Mouse (Mus musculus) stomach, postnatal 0 days (tissue): ENCODE results near the gene Sirt2. TPM values are rescaled to one million over a fixed set of nuclear protein-coding genes. Genes with fewer than 3 reads are reported as not detected.

Source experiments
- ATAC-seq: fragments of 200-750 bp; cut with Nextera tagmentation; 2 replicates; pipeline ENCODE4 v1.8.0; 2017; ENCODE audit not compliant: low FRiP score, low TSS enrichment
- DNase-seq: peaks from one replicate; pipeline ENCODE4 v3.0.0-alpha.2; 2016; ENCODE audit warnings: low spot score
- H3K27ac ChIP-seq: fragments of 300-500 bp; sonication (generic); replicated peaks from 2 replicates; pipeline ENCODE4 v1.5.1; 2014; ENCODE audit warnings: mild to moderate bottlenecking, control low read depth
- H3K27me3 ChIP-seq: fragments of 300-500 bp; sonication (generic); 2 replicates; pipeline ENCODE4 v1.6.1; 2014; ENCODE audit warnings: low read length; ENCODE audit not compliant: control insufficient read depth, insufficient read depth
- H3K36me3 ChIP-seq: fragments of 300-500 bp; sonication (generic); 2 replicates; pipeline ENCODE4 v1.6.1; 2014; ENCODE audit warnings: low read length, mixed read lengths; ENCODE audit not compliant: control insufficient read depth, insufficient read depth
- H3K4me1 ChIP-seq: fragments of 300-500 bp; sonication (generic); replicated peaks from 2 replicates; pipeline ENCODE4 v1.6.1; 2014; ENCODE audit warnings: antibody characterized with exemption; ENCODE audit not compliant: control insufficient read depth, insufficient read depth
- H3K4me2 ChIP-seq: fragments of 300-500 bp; sonication (generic); replicated peaks from 2 replicates; pipeline ENCODE4 v1.6.1; 2014; ENCODE audit warnings: low read depth, mild to moderate bottlenecking, control low read depth, moderate library complexity
- H3K4me3 ChIP-seq: fragments of 300-500 bp; sonication (generic); 2 replicates; pipeline ENCODE4 v1.5.1; 2014; ENCODE audit warnings: low read depth, low read length, control low read depth
- H3K9ac ChIP-seq: fragments of 300-500 bp; sonication (generic); 2 replicates; pipeline ENCODE4 v1.6.1; 2014; ENCODE audit warnings: mild to moderate bottlenecking, low read length, control low read depth, mixed read lengths
- H3K9me3 ChIP-seq: fragments of 300-500 bp; sonication (generic); 2 replicates; pipeline ENCODE4 v1.6.1; 2016; ENCODE audit warnings: low read length; ENCODE audit not compliant: control insufficient read depth
- CTCF ChIP-seq: IDR thresholded peaks from 2 replicates; pipeline ENCODE4 v1.5.1; 2016; ENCODE audit warnings: antibody characterized with exemption, low read depth, mild to moderate bottlenecking, moderate library complexity
- EP300 ChIP-seq: optimal IDR thresholded peaks from 2 replicates; pipeline ENCODE3; 2016; ENCODE audit warnings: antibody characterized with exemption
- WGBS: fragments of 180-500 bp; shearing (Covaris S2); extraction: QIAGEN DNeasy Blood & Tissue Kit; methylation state at CpG from one replicate; pipeline ENCODE4 v1.1.7; 2014; 5-methylcytosine and 5-hydroxymethylcytosine counted together
- polyA plus RNA-seq: library from polyadenylated mRNA; unstranded; fragments of >200 nt; fragmentation: Nextera tagmentation; extraction: Ambion mirVana; gene quantifications from 2 replicates; pipeline ENCODE4 v1.2.1, GENCODE M21; 2015

Sirt2 gene
- polyA plus RNA-seq, 1 experiment from 2014 or later: 35.3 TPM

- no peaks in the 10 kb centered on the region for H3K27me3 ChIP-seq
- peaks cover 4% of the 10 kb centered on the region for H3K36me3 ChIP-seq
- no peaks in the 10 kb centered on the region for H3K9me3 ChIP-seq
- peaks cover 16% of the 10 kb centered on the region for H3K4me1 ChIP-seq
- WGBS: 1% methylated on average over 35 of the region's 35 CpGs
- H3K27ac ChIP-seq: peak within 1 kb of the TSS; percentile 100
- peak within 1 kb of the TSS; percentile 97 for H3K9ac ChIP-seq
- peak; percentile 1; the same call in 1 of the 2 replicates for ATAC-seq
- DNase-seq: no peak
- TF ChIP-seq CTCF (no peak), EP300 (no peak)
- H3K4me2 ChIP-seq: peak within 1 kb of the TSS; percentile 86
- H3K4me3 ChIP-seq: peak within 1 kb of the TSS; percentile 79
Observed at GRCm38 (mm10) chr7:28808221-28808941, 41.8 kb downstream of the Sirt2 start, which contains the start of gene Hnrnpl. Gene Hnrnpl (plus strand): TSS chr7:28808541.

DNA sequence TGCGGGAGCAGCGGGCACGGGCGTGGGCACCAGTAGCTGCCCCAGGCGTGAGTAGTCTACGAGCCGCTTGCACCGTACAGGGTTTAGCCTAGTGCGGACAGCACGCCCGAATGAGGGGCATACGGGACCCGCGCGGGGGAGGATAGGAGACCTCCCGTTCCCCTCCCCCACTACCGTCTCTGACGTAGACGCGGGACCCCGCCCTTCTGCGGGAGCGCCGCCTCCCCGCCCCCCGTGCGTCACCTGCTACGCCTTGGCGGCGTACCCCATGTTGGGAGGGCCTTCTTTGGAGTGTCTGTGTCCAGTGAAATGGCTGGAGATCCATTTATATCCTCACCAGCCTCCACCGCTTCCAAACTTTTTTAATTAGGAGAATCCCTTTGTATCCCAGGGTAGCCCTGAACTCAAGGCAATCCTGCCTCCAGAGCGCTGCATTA lies 42.4 kb downstream of the Sirt2 start:
- Histone ChIP-seq H3K27ac (peak overlapping the region; percentile 100), H3K27me3 (no peaks in the 10 kb centered on the region), H3K36me3 (peaks cover 10% of the 10 kb centered on the region), H3K9me3 (no peaks in the 10 kb centered on the region), H3K4me3 (peak overlapping the region; percentile 79), H3K4me2 (peak overlapping the region; percentile 86), H3K9ac (peak overlapping the region; percentile 97), H3K4me1 (peaks cover 14% of the 10 kb centered on the region)
- DNase-seq (peak; percentile 95), ATAC-seq (peak; percentile 71)
- WGBS: under 1% methylated on average over 32 of the region's 32 CpGs
- TF ChIP-seq CTCF (no peak), EP300 (no peak)

DNA sequence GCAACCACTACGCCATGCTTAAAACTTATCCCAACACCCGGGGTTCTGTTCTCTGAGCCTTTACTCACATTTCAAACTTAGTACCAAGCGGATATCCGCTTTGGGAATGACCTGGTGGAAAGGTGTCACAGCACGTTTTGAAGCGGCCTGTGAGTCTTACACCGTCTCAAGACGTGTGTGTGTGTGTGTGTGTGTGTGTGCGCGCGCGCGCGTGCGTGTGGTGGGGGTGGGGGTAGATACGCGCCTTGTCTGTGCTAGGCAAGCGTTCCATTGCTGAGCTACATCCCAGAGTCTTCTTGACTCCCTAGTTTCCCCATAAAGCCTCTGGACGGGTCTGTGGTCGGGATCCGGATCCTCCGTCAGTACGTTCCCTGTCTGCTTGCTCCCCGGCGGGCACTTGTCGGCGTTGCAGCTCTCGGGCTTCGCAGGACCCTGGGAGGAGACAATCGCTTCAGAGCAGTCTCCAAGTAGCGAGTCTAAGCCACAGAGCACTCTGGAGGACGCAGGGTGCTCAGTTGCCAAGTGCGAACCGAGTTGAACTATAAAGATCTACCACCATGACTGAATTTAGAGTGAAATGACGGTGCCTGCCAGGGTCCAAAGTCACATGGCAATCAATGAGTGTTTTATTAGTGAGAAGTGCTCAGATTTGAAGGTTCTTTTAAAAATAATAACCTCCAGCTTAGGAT lies 43.0 kb downstream of the Sirt2 start:
- peak overlapping the region; percentile 97 for H3K9ac ChIP-seq
- TF ChIP-seq EP300 (no peak), CTCF (no peak)
- H3K27ac ChIP-seq: peak overlapping the region; percentile 100
- WGBS: under 1% methylated on average over 35 of the region's 35 CpGs
- peaks cover 16% of the 10 kb centered on the region for H3K36me3 ChIP-seq
- H3K4me1 ChIP-seq: peaks cover 14% of the 10 kb centered on the region
- no peaks in the 10 kb centered on the region for H3K27me3 ChIP-seq
- DNase-seq (peak; percentile 81), ATAC-seq (peak; percentile 11)
- H3K4me2 ChIP-seq: peak overlapping the region; percentile 86
- H3K4me3 ChIP-seq: peak overlapping the region; percentile 79
- no peaks in the 10 kb centered on the region for H3K9me3 ChIP-seq

- TF ChIP-seq EP300 (peak; percentile 80), CTCF (peak; percentile 71)
- H3K9me3 ChIP-seq: no peaks in the 10 kb centered on the region
- no peaks in the 10 kb centered on the region for H3K27me3 ChIP-seq
- H3K27ac ChIP-seq: peak overlapping the region; percentile 100
- DNase-seq (peak; percentile 97), ATAC-seq (peak; percentile 92)
- H3K4me2 ChIP-seq: peak overlapping the region; percentile 86
- peak overlapping the region; percentile 87 for H3K4me3 ChIP-seq
- WGBS: under 1% methylated on average over 66 of the region's 70 CpGs
- peaks cover 14% of the 10 kb centered on the region for H3K4me1 ChIP-seq
- H3K9ac ChIP-seq: peak overlapping the region; percentile 97
- H3K36me3 ChIP-seq: peaks cover 23% of the 10 kb centered on the region
Observed at GRCm38 (mm10) chr7:28810107-28811066, 43.9 kb downstream of the Sirt2 start.

DNA sequence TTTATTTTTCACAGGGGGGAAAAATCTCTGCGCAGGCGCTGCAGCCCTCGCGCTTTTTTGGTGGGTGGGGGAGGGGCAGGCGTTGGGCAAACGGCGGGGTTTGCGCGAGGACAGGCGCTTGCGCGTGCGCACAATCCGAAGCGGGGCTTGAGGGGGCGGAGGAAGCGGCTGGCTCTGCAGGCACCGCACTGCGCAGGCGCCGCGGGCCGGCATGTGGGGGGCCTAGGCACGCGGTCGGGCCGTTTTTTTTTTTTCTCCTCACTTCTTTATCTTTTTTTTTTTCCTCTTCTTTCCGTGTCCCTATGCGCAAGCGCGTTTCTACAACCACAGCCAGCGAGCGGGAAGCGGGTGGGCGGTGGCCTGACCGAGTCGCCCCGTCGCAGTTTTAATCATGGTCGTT lies 44.7 kb downstream of the Sirt2 start:
- Histone ChIP-seq H3K4me3 (peak overlapping the region; percentile 87), H3K4me1 (peaks cover 14% of the 10 kb centered on the region), H3K9ac (peak overlapping the region; percentile 95), H3K4me2 (peak overlapping the region; percentile 80), H3K27me3 (no peaks in the 10 kb centered on the region), H3K27ac (peak overlapping the region; percentile 99), H3K36me3 (peaks cover 31% of the 10 kb centered on the region), H3K9me3 (no peaks in the 10 kb centered on the region)
- ATAC-seq: peak; percentile 31; the same call in 1 of the 2 replicates
- TF ChIP-seq CTCF: no peak
- no peak for TF ChIP-seq EP300
- 3% methylated on average over 38 of the region's 40 CpGs for WGBS
- peak; percentile 92 for DNase-seq
